25 mouse cellular contexts compared by ENCODE assay signal in genomic region chr13:92735693-92736092, GRCm38 (mm10). TPM values are rescaled to one million over a fixed set of nuclear protein-coding genes. Genes with fewer than 3 reads are reported as not detected.
A peak's percentile ranks its signal among the peaks of the same experiment; 100 is the strongest.
DNase-seq lines count a peak whose midpoint lies in the region; ATAC-seq and TF ChIP-seq lines count a peak whose summit lies in the region.
"Had no signal": no experiment of that assay in that cellular context is flagged by ENCODE, and none has a peak within 500 bp of the region (broad histone marks: within the 10 kb centered on the region; RNA-seq: fewer than 3 reads in every experiment).

No protein-coding gene starts in this region.

- H3K36me3 ChIP-seq in midbrain, embryonic 12.5 days = no peaks in the 10 kb centered on the region
- H3K36me3 ChIP-seq in midbrain, embryonic 15.5 days (replicated peaks) = no peaks in the 10 kb centered on the region
- no peaks in the 10 kb centered on the region for H3K36me3 ChIP-seq in forebrain, embryonic 15.5 days
- H3K36me3 ChIP-seq: heart, embryonic 13.5 days; hindbrain, embryonic 10.5 days; liver, embryonic 12.5 days had no signal

- peak; percentile 23; the same call in 1 of the 2 replicates for ATAC-seq in midbrain, embryonic 12.5 days (ENCODE audit: low FRiP score, low read depth)
- ATAC-seq in midbrain, embryonic 15.5 days (replicated peaks) = no peak
- no peak for ATAC-seq in forebrain, embryonic 15.5 days (replicated peaks)
- ATAC-seq: hindbrain, postnatal 0 days; intestine, embryonic 16.5 days; liver, embryonic 12.5 days; liver, postnatal 0 days had no signal

- WGBS in midbrain, embryonic 12.5 days = 77% methylated on average over 1 of the region's 1 CpGs
- WGBS in midbrain, embryonic 15.5 days = 44% methylated on average over 1 of the region's 1 CpGs
- WGBS in forebrain, embryonic 15.5 days = 41% methylated on average over 1 of the region's 1 CpGs

- no peak overlapping the region for H3K27ac ChIP-seq in midbrain, embryonic 12.5 days (replicated peaks)
- H3K27ac ChIP-seq in midbrain, embryonic 15.5 days = no peak overlapping the region
- H3K27ac ChIP-seq in forebrain, embryonic 15.5 days (replicated peaks) = peak overlapping the region; percentile 91
- H3K27ac ChIP-seq: heart, embryonic 13.5 days; hindbrain, postnatal 0 days; liver, embryonic 12.5 days had no signal

- TF ChIP-seq POLR2A in brain, embryonic 14.5 days (IDR thresholded peaks at IDR 0.05; ENCODE audit: borderline replicate concordance, extremely low read depth, insufficient read depth, insufficient read length, poor library complexity, severe bottlenecking) = no peak

- peak; percentile 2 for DNase-seq in heart, adult 11 months
- no peak for DNase-seq in heart, postnatal 4 days
- DNase-seq in brain, embryonic 14.5 days (ENCODE audit: low read depth) = peak; percentile 74
- no peak for DNase-seq in adrenal gland, adult 18-20 months (ENCODE audit: low spot score in 2 of 2)
- DNase-seq in retina, embryonic 14.5 days (ENCODE audit: low spot score) = no peak
- DNase-seq: B cell, adult 2 months; cerebellum, adult 2 months; cerebellum, postnatal 14 days; heart, postnatal 10 days; kidney, adult 9 months; kidney, postnatal 10 days; layer of hippocampus, postnatal 36 days; left cerebral cortex, postnatal 4 days; lung, postnatal 36 days had no signal

- no peaks in the 10 kb centered on the region for H3K27me3 ChIP-seq in midbrain, embryonic 12.5 days
- H3K27me3 ChIP-seq in midbrain, embryonic 15.5 days (replicated peaks) = no peaks in the 10 kb centered on the region
- no peaks in the 10 kb centered on the region for H3K27me3 ChIP-seq in forebrain, embryonic 15.5 days

- no peak overlapping the region for H3K4me3 ChIP-seq in midbrain, embryonic 12.5 days
- H3K4me3 ChIP-seq in midbrain, embryonic 15.5 days = no peak overlapping the region
- H3K4me3 ChIP-seq in forebrain, embryonic 15.5 days = no peak overlapping the region
- H3K4me3 ChIP-seq: heart, embryonic 13.5 days; hindbrain, embryonic 10.5 days; liver, embryonic 12.5 days; megakaryocyte, embryonic 14.5 days had no signal

- H3K4me2 ChIP-seq in midbrain, embryonic 12.5 days (replicated peaks) = no peak overlapping the region
- H3K4me2 ChIP-seq in midbrain, embryonic 15.5 days = no peak overlapping the region
- H3K4me2 ChIP-seq in forebrain, embryonic 15.5 days (replicated peaks) = no peak overlapping the region
- H3K4me2 ChIP-seq: heart, embryonic 13.5 days; liver, embryonic 12.5 days had no signal

- peaks cover 10% of the 10 kb centered on the region; the same call in 1 of the 2 replicates for H3K4me1 ChIP-seq in midbrain, embryonic 12.5 days
- 0 out of 2 replicates have a peak, but pooled peaks cover 3% of the 10 kb centered on the region for H3K4me1 ChIP-seq in midbrain, embryonic 15.5 days
- peaks cover 47% of the 10 kb centered on the region for H3K4me1 ChIP-seq in forebrain, embryonic 15.5 days

- H3K9me3 ChIP-seq in midbrain, embryonic 12.5 days = no peaks in the 10 kb centered on the region
- H3K9me3 ChIP-seq in midbrain, embryonic 15.5 days = no peaks in the 10 kb centered on the region
- H3K9me3 ChIP-seq in forebrain, embryonic 15.5 days = no peaks in the 10 kb centered on the region
- H3K9me3 ChIP-seq: heart, embryonic 13.5 days; hindbrain, embryonic 10.5 days; liver, embryonic 12.5 days; megakaryocyte, embryonic 14.5 days had no signal

- TF ChIP-seq CTCF in brain, embryonic 14.5 days (IDR thresholded peaks at IDR 0.05; ENCODE audit: borderline replicate concordance, extremely low read depth, insufficient read depth, insufficient read length) = no peak

- no peak overlapping the region for H3K9ac ChIP-seq in midbrain, embryonic 12.5 days (replicated peaks)
- no peak overlapping the region for H3K9ac ChIP-seq in midbrain, embryonic 15.5 days
- no peak overlapping the region for H3K9ac ChIP-seq in forebrain, embryonic 15.5 days (replicated peaks)
- H3K9ac ChIP-seq: heart, embryonic 13.5 days; liver, embryonic 12.5 days; liver, postnatal 0 days had no signal

RNA-seq across cellular contexts. Expression of gene Thbs4, which starts 58.9 kb away (rescaled TPM):
- 10 to 100 TPM; 23.8 to 27.2 TPM for total RNA-seq in heart, postnatal 4 days (2021)
- polyA plus RNA-seq in midbrain, embryonic 12.5 days (2016; fragmentation: Nextera tagmentation; extraction: Ambion mirVana) = 4.0 and 4.2 TPM in 2 replicates
- polyA plus RNA-seq in midbrain, embryonic 15.5 days (2015; fragmentation: Nextera tagmentation; extraction: Ambion mirVana) = 2.2 and 2.5 TPM in 2 replicates
- polyA plus RNA-seq in brain, embryonic 14.5 days (2012; rRNA removed) = 1.3 and 2.2 TPM in 2 replicates
- polyA plus RNA-seq in forebrain, embryonic 15.5 days (2015; fragmentation: Nextera tagmentation; extraction: Ambion mirVana) = 0.93 and 1.5 TPM in 2 replicates
- total RNA-seq in adrenal gland, adult 18-20 months (2021) = 1 to 10 TPM; 2.2 to 7.7 TPM
- total RNA-seq: neutrophil, adult 5-6 weeks had no signal

Comparison
In these comparisons a context has a peak if more than half of its experiments do, and no peak if none do; other contexts are left out.
1. DNase-seq: peak in heart, adult 11 months (single experiment) and brain, embryonic 14.5 days (single experiment); none in heart, postnatal 4 days (single experiment), adrenal gland, adult 18-20 months (0 of 2) and retina, embryonic 14.5 days (single experiment).